Mouse (Mus musculus): ENCODE results near the gene Frmd4a.

DNA sequence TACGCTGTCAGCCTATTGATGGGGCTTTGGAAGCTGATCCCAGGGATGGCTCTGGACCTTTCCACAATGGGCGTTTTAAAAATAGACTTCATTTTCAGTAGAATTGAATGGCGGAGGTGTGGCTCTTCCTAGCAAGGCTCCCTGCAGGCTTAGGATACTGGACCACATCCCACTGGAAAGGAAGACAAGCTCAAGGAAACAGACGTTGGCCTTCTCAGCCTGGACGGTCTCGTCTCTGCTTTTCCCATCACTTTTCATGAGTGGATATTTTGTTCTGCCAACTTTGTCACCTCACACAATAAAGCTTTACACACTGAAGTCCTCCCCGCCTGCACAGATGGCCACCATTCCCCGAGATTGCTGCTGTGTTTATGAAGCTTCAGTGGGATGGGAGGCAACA, 417.5 kb downstream of the Frmd4a start:
- TF ChIP-seq POLR2A (IDR thresholded peaks at IDR 0.05; ENCODE audit: borderline replicate concordance, extremely low read depth, low read depth, low read length) (no peak), CTCF (IDR thresholded peaks at IDR 0.05; ENCODE audit: insufficient read depth, low read length) (no peak)
